In the genomic region with DNA sequence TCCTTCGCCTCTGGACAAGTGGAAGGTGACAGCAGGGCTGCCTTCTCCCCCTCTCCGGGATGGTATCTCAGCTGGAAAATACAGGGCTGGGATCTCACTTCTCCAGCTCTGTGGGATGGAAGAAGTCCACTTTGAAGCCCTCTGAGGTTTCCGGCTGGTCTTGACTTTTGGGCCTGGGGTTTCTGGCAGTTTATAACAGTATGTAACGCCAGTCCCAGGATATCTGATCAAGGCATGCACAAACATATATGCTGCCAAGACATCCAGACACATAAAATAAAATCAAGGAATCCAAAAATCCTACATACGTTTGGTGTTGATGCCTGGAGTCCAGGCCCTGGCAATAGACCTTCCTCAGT, we compare ENCODE assay signal across 9 mouse cellular contexts. TPM values are rescaled to one million over a fixed set of nuclear protein-coding genes. Genes with fewer than 3 reads are reported as not detected.
A peak's percentile ranks its signal among the peaks of the same experiment; 100 is the strongest.
DNase-seq lines count a peak whose midpoint lies in the region; ATAC-seq and TF ChIP-seq lines count a peak whose summit lies in the region.
"Had no signal": no experiment of that assay in that cellular context is flagged by ENCODE, and none has a peak within 500 bp of the region (broad histone marks: within the 10 kb centered on the region; RNA-seq: fewer than 3 reads in every experiment).

No protein-coding gene starts in this region.

- peak overlapping the region; percentile 79 for H3K27ac ChIP-seq in spleen, adult 2 months (ENCODE audit: insufficient read depth, low read length)
- no peak overlapping the region for H3K27ac ChIP-seq in limb, embryonic 15.5 days
- no peak overlapping the region for H3K27ac ChIP-seq in stomach, postnatal 0 days (replicated peaks)

- H3K4me3 ChIP-seq in erythroblast, embryonic 14.5 days (replicated peaks): peak overlapping the region; percentile 48
- H3K4me3 ChIP-seq in spleen, adult 2 months (ENCODE audit: extremely low read depth, insufficient read depth, insufficient read length): peak overlapping the region; percentile 41; the same call in 1 of the 2 replicates
- H3K4me3 ChIP-seq in limb, embryonic 15.5 days: peak overlapping the region; percentile 45
- H3K4me3 ChIP-seq in stomach, postnatal 0 days (ENCODE audit: low read depth, low read length): peak overlapping the region; percentile 48

- WGBS in spleen, adult 2 months: 42% methylated on average over 5 of the region's 5 CpGs
- WGBS in limb, embryonic 15.5 days: 15% methylated on average over 5 of the region's 5 CpGs
- 22% methylated on average over 5 of the region's 5 CpGs for WGBS in stomach, postnatal 0 days

- ATAC-seq in erythroblast, adult 5-6 weeks (replicated peaks; ENCODE audit: low FRiP score, poor library complexity, severe bottlenecking): no peak
- ATAC-seq in limb, embryonic 15.5 days (ENCODE audit: insufficient number of reproducible peaks, low FRiP score, low TSS enrichment, low read depth): no peak
- 0 out of 2 replicates have a peak, but pooled peaks have one; percentile 27 for ATAC-seq in stomach, postnatal 0 days (ENCODE audit: low FRiP score, low TSS enrichment)
- ATAC-seq in cerebellum, adult (ENCODE audit: insufficient number of reproducible peaks, low FRiP score, low TSS enrichment): no peak

- no peak for TF ChIP-seq EP300 in stomach, postnatal 0 days (optimal IDR thresholded peaks at IDR 0.05)

- no peak for TF ChIP-seq CTCF in spleen, adult 2 months (IDR thresholded peaks at IDR 0.05; ENCODE audit: extremely low read depth, insufficient read depth, insufficient read length, insufficient replicate concordance)
- TF ChIP-seq CTCF in stomach, postnatal 0 days (IDR thresholded peaks at IDR 0.05; ENCODE audit: low read depth): no peak

- H3K9ac ChIP-seq in limb, embryonic 15.5 days: peak overlapping the region; percentile 45
- H3K9ac ChIP-seq in stomach, postnatal 0 days (ENCODE audit: low read length): peak overlapping the region; percentile 71

- no peak for TF ChIP-seq POLR2A in spleen, adult 2 months (IDR thresholded peaks at IDR 0.05; ENCODE audit: low read depth, low read length)

- H3K36me3 ChIP-seq in erythroblast, embryonic 14.5 days (ENCODE audit: control insufficient read depth): no peaks in the 10 kb centered on the region
- no peaks in the 10 kb centered on the region for H3K36me3 ChIP-seq in spleen, adult 2 months (ENCODE audit: control insufficient read depth, insufficient read depth, low read length)
- no peaks in the 10 kb centered on the region for H3K36me3 ChIP-seq in limb, embryonic 15.5 days
- no peaks in the 10 kb centered on the region for H3K36me3 ChIP-seq in stomach, postnatal 0 days (ENCODE audit: control insufficient read depth, insufficient read depth, low read length)

- peaks cover 21% of the 10 kb centered on the region for H3K27me3 ChIP-seq in erythroblast, embryonic 14.5 days (ENCODE audit: control insufficient read depth)
- no peaks in the 10 kb centered on the region for H3K27me3 ChIP-seq in spleen, adult 2 months (ENCODE audit: control insufficient read depth, insufficient read depth, low read length)
- H3K27me3 ChIP-seq in limb, embryonic 15.5 days: no peaks in the 10 kb centered on the region
- H3K27me3 ChIP-seq in stomach, postnatal 0 days (ENCODE audit: control insufficient read depth, insufficient read depth, low read length): no peaks in the 10 kb centered on the region

- DNase-seq in spleen, adult 2 months (ENCODE audit: low read depth in 1 of 2, low spot score in 2 of 2): no peak
- no peak for DNase-seq in spleen, postnatal 4 days (ENCODE audit: low spot score in 2 of 2)
- DNase-seq in stomach, postnatal 0 days (ENCODE audit: low spot score): no peak
- DNase-seq in right cerebral cortex, postnatal 10 days (ENCODE audit: low spot score in 2 of 2): no peak
- DNase-seq: kidney, adult 8-10 months had no signal

- peaks cover 16% of the 10 kb centered on the region for H3K4me1 ChIP-seq in erythroblast, embryonic 14.5 days (ENCODE audit: control insufficient read depth)
- peaks cover 40% of the 10 kb centered on the region for H3K4me1 ChIP-seq in spleen, adult 2 months (ENCODE audit: control insufficient read depth, insufficient read depth, insufficient read length)
- peaks cover 19% of the 10 kb centered on the region for H3K4me1 ChIP-seq in limb, embryonic 15.5 days
- no peaks in the 10 kb centered on the region for H3K4me1 ChIP-seq in stomach, postnatal 0 days (replicated peaks; ENCODE audit: control insufficient read depth, insufficient read depth)

- peak overlapping the region; percentile 93 for H3K4me2 ChIP-seq in limb, embryonic 15.5 days
- H3K4me2 ChIP-seq in stomach, postnatal 0 days (replicated peaks; ENCODE audit: low read depth): peak overlapping the region; percentile 94

- H3K9me3 ChIP-seq in erythroblast, embryonic 14.5 days (ENCODE audit: control insufficient read depth, low read length): no peaks in the 10 kb centered on the region
- no peaks in the 10 kb centered on the region for H3K9me3 ChIP-seq in limb, embryonic 15.5 days
- H3K9me3 ChIP-seq in stomach, postnatal 0 days (ENCODE audit: control insufficient read depth, low read length): no peaks in the 10 kb centered on the region

RNA-seq across cellular contexts. Expression of a gene that starts 3.2 kb away (rescaled TPM):
- polyA plus RNA-seq in erythroblast, embryonic 14.5 days (2012): 0.76 and 0.83 TPM in 2 replicates
- 60.5 and 134 TPM in 2 replicates for total RNA-seq in erythroblast, adult 5-6 weeks (2015; ENCODE audit: low replicate concordance)
- total RNA-seq in erythroblast, adult 5-6 weeks (2017; ENCODE audit: low replicate concordance): 21.6 and 48.5 TPM in 2 replicates
- polyA plus RNA-seq in spleen, adult 2 months (2012; rRNA removed): 199 and 220 TPM in 2 replicates
- polyA plus RNA-seq in limb, embryonic 15.5 days (2015; fragmentation: Nextera tagmentation; extraction: Ambion mirVana): 9.4 and 12.6 TPM in 2 replicates
- polyA plus RNA-seq in stomach, postnatal 0 days (2015; fragmentation: Nextera tagmentation; extraction: Ambion mirVana): 6.4 and 7.0 TPM in 2 replicates

RNA-seq across cellular contexts. Expression of a gene that starts 8.8 kb away (rescaled TPM):
- polyA plus RNA-seq in erythroblast, embryonic 14.5 days (2012): 1.4 and 2.0 TPM in 2 replicates
- 6.9 TPM in 1 of 2 replicates, not detected in the other for total RNA-seq in erythroblast, adult 5-6 weeks (2015; ENCODE audit: low replicate concordance)
- 0.98 and 4.2 TPM in 2 replicates for total RNA-seq in erythroblast, adult 5-6 weeks (2017; ENCODE audit: low replicate concordance)
- 31.3 and 35.6 TPM in 2 replicates for polyA plus RNA-seq in spleen, adult 2 months (2012; rRNA removed)
- 88.8 and 89.4 TPM in 2 replicates for polyA plus RNA-seq in limb, embryonic 15.5 days (2015; fragmentation: Nextera tagmentation; extraction: Ambion mirVana)
- polyA plus RNA-seq in stomach, postnatal 0 days (2015; fragmentation: Nextera tagmentation; extraction: Ambion mirVana): 19.1 and 19.4 TPM in 2 replicates

RNA-seq across cellular contexts. Expression of a gene that starts 25.2 kb away (rescaled TPM):
- 22.2 and 22.3 TPM in 2 replicates for polyA plus RNA-seq in erythroblast, embryonic 14.5 days (2012)
- total RNA-seq in erythroblast, adult 5-6 weeks (2015; ENCODE audit: low replicate concordance): 24.8 and 40.8 TPM in 2 replicates
- 76.4 and 132 TPM in 2 replicates for total RNA-seq in erythroblast, adult 5-6 weeks (2017; ENCODE audit: low replicate concordance)
- 37.0 and 43.3 TPM in 2 replicates for polyA plus RNA-seq in spleen, adult 2 months (2012; rRNA removed)
- 248 and 294 TPM in 2 replicates for polyA plus RNA-seq in limb, embryonic 15.5 days (2015; fragmentation: Nextera tagmentation; extraction: Ambion mirVana)
- 203 and 211 TPM in 2 replicates for polyA plus RNA-seq in stomach, postnatal 0 days (2015; fragmentation: Nextera tagmentation; extraction: Ambion mirVana)

RNA-seq across cellular contexts. Expression of a gene that starts 38.9 kb away (rescaled TPM):
- polyA plus RNA-seq in erythroblast, embryonic 14.5 days (2012): 0.01 TPM in 1 of 2 replicates, not detected in the other
- 0.21 TPM in 1 of 2 replicates, not detected in the other for total RNA-seq in erythroblast, adult 5-6 weeks (2015; ENCODE audit: low replicate concordance)
- 0.56 TPM in 1 of 2 replicates, not detected in the other for total RNA-seq in erythroblast, adult 5-6 weeks (2017; ENCODE audit: low replicate concordance)
- 0.31 and 0.50 TPM in 2 replicates for polyA plus RNA-seq in spleen, adult 2 months (2012; rRNA removed)
- 0.09 and 0.34 TPM in 2 replicates for polyA plus RNA-seq in limb, embryonic 15.5 days (2015; fragmentation: Nextera tagmentation; extraction: Ambion mirVana)
- polyA plus RNA-seq in stomach, postnatal 0 days (2015; fragmentation: Nextera tagmentation; extraction: Ambion mirVana): 0.02 and 0.07 TPM in 2 replicates

RNA-seq across cellular contexts. Expression of a gene that starts 43.6 kb away (rescaled TPM):
- 0.09 TPM in 1 of 2 replicates, not detected in the other for polyA plus RNA-seq in erythroblast, embryonic 14.5 days (2012)
- total RNA-seq in erythroblast, adult 5-6 weeks (2015; ENCODE audit: low replicate concordance): not detected in 2 replicates
- not detected in 2 replicates for total RNA-seq in erythroblast, adult 5-6 weeks (2017; ENCODE audit: low replicate concordance)
- polyA plus RNA-seq in spleen, adult 2 months (2012; rRNA removed): 1.3 and 1.6 TPM in 2 replicates
- 16.2 and 30.5 TPM in 2 replicates for polyA plus RNA-seq in limb, embryonic 15.5 days (2015; fragmentation: Nextera tagmentation; extraction: Ambion mirVana)
- polyA plus RNA-seq in stomach, postnatal 0 days (2015; fragmentation: Nextera tagmentation; extraction: Ambion mirVana): 1.3 and 1.8 TPM in 2 replicates

Comparison
In these comparisons a context has a peak if more than half of its experiments do, and no peak if none do; other contexts are left out.
1. RNA of a gene that starts 3.2 kb away (polyA plus RNA-seq): 199 to 220 TPM in spleen, adult 2 months; 9.4 to 12.6 TPM in limb, embryonic 15.5 days, 6.4 to 7.0 TPM in stomach, postnatal 0 days and 0.76 to 0.83 TPM in erythroblast, embryonic 14.5 days; every median in the first group is over 10 times any median in the second.
2. Peak in every context shown above with its lines, with median percentiles within 50 percentile points of each other: H3K4me3 ChIP-seq.